9 mouse cellular contexts compared by ENCODE assay signal in genomic region chr8:45998228-45998627, GRCm38 (mm10). TPM values are rescaled to one million over a fixed set of nuclear protein-coding genes. Genes with fewer than 3 reads are reported as not detected.
DNase-seq lines count a peak whose midpoint lies in the region; ATAC-seq and TF ChIP-seq lines count a peak whose summit lies in the region.
"Had no signal": no experiment of that assay in that cellular context is flagged by ENCODE, and none has a peak within 500 bp of the region (broad histone marks: within the 10 kb centered on the region; RNA-seq: fewer than 3 reads in every experiment).

No protein-coding gene starts in this region.

- peaks cover 30% of the 10 kb centered on the region for H3K36me3 ChIP-seq in limb, embryonic 12.5 days
- peaks cover 35% of the 10 kb centered on the region for H3K36me3 ChIP-seq in limb, embryonic 10.5 days
- peaks cover 23% of the 10 kb centered on the region for H3K36me3 ChIP-seq in midbrain, embryonic 15.5 days (replicated peaks)

- ATAC-seq in limb, embryonic 12.5 days (ENCODE audit: insufficient number of reproducible peaks, insufficient read depth, low FRiP score, low TSS enrichment, low read depth), result no peak
- ATAC-seq in midbrain, embryonic 15.5 days (replicated peaks), result no peak

- H3K27me3 ChIP-seq in limb, embryonic 12.5 days, result no peaks in the 10 kb centered on the region
- no peaks in the 10 kb centered on the region for H3K27me3 ChIP-seq in limb, embryonic 10.5 days (ENCODE audit: low read depth, poor library complexity, severe bottlenecking)
- no peaks in the 10 kb centered on the region for H3K27me3 ChIP-seq in midbrain, embryonic 15.5 days (replicated peaks)

- peak overlapping the region; percentile 84 for H3K4me2 ChIP-seq in limb, embryonic 12.5 days
- H3K4me2 ChIP-seq in midbrain, embryonic 15.5 days, result peak overlapping the region; percentile 67

- no peaks in the 10 kb centered on the region for H3K9me3 ChIP-seq in limb, embryonic 12.5 days
- no peaks in the 10 kb centered on the region for H3K9me3 ChIP-seq in limb, embryonic 10.5 days (replicated peaks)
- no peaks in the 10 kb centered on the region for H3K9me3 ChIP-seq in midbrain, embryonic 15.5 days

- H3K27ac ChIP-seq in gastrocnemius, adult 2 months, result no peak overlapping the region
- H3K27ac ChIP-seq in limb, embryonic 12.5 days, result no peak overlapping the region
- H3K27ac ChIP-seq in limb, embryonic 10.5 days, result no peak overlapping the region
- H3K27ac ChIP-seq in midbrain, embryonic 15.5 days, result no peak overlapping the region

- TF ChIP-seq CTCF in gastrocnemius, adult 2 months (IDR thresholded peaks at IDR 0.05), result peak; percentile 24; the same call in 1 of the 2 replicates
- TF ChIP-seq CTCF in brain, embryonic 14.5 days (IDR thresholded peaks at IDR 0.05; ENCODE audit: borderline replicate concordance, extremely low read depth, insufficient read depth, insufficient read length), result peak; percentile 14; the same call in 1 of the 2 replicates

- WGBS in limb, embryonic 12.5 days, result 82% methylated on average over 2 of the region's 2 CpGs
- WGBS in limb, embryonic 10.5 days, result 84% methylated on average over 2 of the region's 2 CpGs
- WGBS in midbrain, embryonic 15.5 days, result 91% methylated on average over 2 of the region's 2 CpGs

- H3K9ac ChIP-seq in limb, embryonic 12.5 days (replicated peaks), result no peak overlapping the region
- no peak overlapping the region for H3K9ac ChIP-seq in midbrain, embryonic 15.5 days

- peak overlapping the region; percentile 10; the same call in 1 of the 2 replicates for H3K4me3 ChIP-seq in gastrocnemius, adult 2 months
- no peak overlapping the region for H3K4me3 ChIP-seq in limb, embryonic 12.5 days (replicated peaks)
- H3K4me3 ChIP-seq in limb, embryonic 10.5 days, result no peak overlapping the region
- no peak overlapping the region for H3K4me3 ChIP-seq in midbrain, embryonic 15.5 days

- H3K4me1 ChIP-seq in limb, embryonic 12.5 days (replicated peaks), result peaks cover 5% of the 10 kb centered on the region
- H3K4me1 ChIP-seq in limb, embryonic 10.5 days, result peaks cover 13% of the 10 kb centered on the region
- peaks cover 22% of the 10 kb centered on the region for H3K4me1 ChIP-seq in midbrain, embryonic 15.5 days

- intact Hi-C loops in gastrocnemius, adult 2 months (cut with DNase I), result loop anchor here (5.0 kb wide), 1 partner anchor 154 kb away; the partner anchor contains the start of genes Cfap97 and Snx25

- DNase-seq in gastrocnemius, adult 2 months, result no peak
- DNase-seq in gastrocnemius, postnatal 10 days, result no peak
- no peak for DNase-seq in limb, embryonic 10.5 days (ENCODE audit: low spot score)
- DNase-seq in brain, embryonic 14.5 days (ENCODE audit: low read depth), result peak; percentile 7
- no peak for DNase-seq in layer of hippocampus, postnatal 36 days
- no peak for DNase-seq in thymus, adult 18-20 months
- DNase-seq: cerebellum, postnatal 14 days had no signal

- TF ChIP-seq POLR2A in brain, embryonic 14.5 days (IDR thresholded peaks at IDR 0.05; ENCODE audit: borderline replicate concordance, extremely low read depth, insufficient read depth, insufficient read length, poor library complexity, severe bottlenecking), result no peak

RNA-seq across cellular contexts. Expression of gene Lrp2bp, which starts 0.9 kb away (rescaled TPM):
- total RNA-seq in gastrocnemius, adult 2 months (2021), result 1 to 10 TPM; 1.9 to 2.2 TPM
- total RNA-seq in gastrocnemius, postnatal 10 days (2021), result 1 to 10 TPM in 1 of 2 experiments, under 1 TPM in 1; 0.66 to 2.2 TPM
- 0.23 and 0.41 TPM in 2 replicates for polyA plus RNA-seq in limb, embryonic 12.5 days (2016; fragmentation: Nextera tagmentation; extraction: Ambion mirVana)
- polyA plus RNA-seq in limb, embryonic 10.5 days (2016; fragmentation: Nextera tagmentation; extraction: Ambion mirVana), result 0.23 and 0.25 TPM in 2 replicates
- 0.16 and 0.29 TPM in 2 replicates for polyA plus RNA-seq in brain, embryonic 14.5 days (2012; rRNA removed)
- polyA plus RNA-seq in midbrain, embryonic 15.5 days (2015; fragmentation: Nextera tagmentation; extraction: Ambion mirVana), result 0.52 and 0.66 TPM in 2 replicates
- total RNA-seq in layer of hippocampus, postnatal 36 days (2021), result under 1 TPM; 0.42 to 0.53 TPM

RNA-seq across cellular contexts. Expression of gene Ankrd37, which starts 7.3 kb away (rescaled TPM):
- total RNA-seq in gastrocnemius, adult 2 months (2021), result 1 to 10 TPM; 1.9 to 6.2 TPM
- 1 to 10 TPM; 1.5 to 2.9 TPM for total RNA-seq in gastrocnemius, postnatal 10 days (2021)
- 22.2 and 22.3 TPM in 2 replicates for polyA plus RNA-seq in limb, embryonic 12.5 days (2016; fragmentation: Nextera tagmentation; extraction: Ambion mirVana)
- 15.0 and 16.6 TPM in 2 replicates for polyA plus RNA-seq in limb, embryonic 10.5 days (2016; fragmentation: Nextera tagmentation; extraction: Ambion mirVana)
- polyA plus RNA-seq in brain, embryonic 14.5 days (2012; rRNA removed), result 18.3 and 19.8 TPM in 2 replicates
- polyA plus RNA-seq in midbrain, embryonic 15.5 days (2015; fragmentation: Nextera tagmentation; extraction: Ambion mirVana), result 39.7 and 45.3 TPM in 2 replicates
- total RNA-seq in layer of hippocampus, postnatal 36 days (2021), result 1 to 10 TPM; 6.6 to 7.2 TPM

RNA-seq across cellular contexts. Expression of gene Ufsp2, which starts 22.9 kb away (rescaled TPM):
- 10 to 100 TPM; 36.0 to 43.8 TPM for total RNA-seq in gastrocnemius, adult 2 months (2021)
- total RNA-seq in gastrocnemius, postnatal 10 days (2021), result 10 to 100 TPM; 37.2 to 37.8 TPM
- 72.1 TPM in 2 replicates for polyA plus RNA-seq in limb, embryonic 12.5 days (2016; fragmentation: Nextera tagmentation; extraction: Ambion mirVana)
- 50.4 and 58.8 TPM in 2 replicates for polyA plus RNA-seq in limb, embryonic 10.5 days (2016; fragmentation: Nextera tagmentation; extraction: Ambion mirVana)
- polyA plus RNA-seq in brain, embryonic 14.5 days (2012; rRNA removed), result 36.9 and 38.3 TPM in 2 replicates
- polyA plus RNA-seq in midbrain, embryonic 15.5 days (2015; fragmentation: Nextera tagmentation; extraction: Ambion mirVana), result 56.0 and 64.0 TPM in 2 replicates
- total RNA-seq in layer of hippocampus, postnatal 36 days (2021), result 10 to 100 TPM; 48.8 to 49.1 TPM

RNA-seq across cellular contexts. Expression of gene 1700029J07Rik, which starts 23.2 kb away (rescaled TPM):
- total RNA-seq in gastrocnemius, adult 2 months (2021), result under 1 TPM; 0.28 to 0.59 TPM
- under 1 TPM; 0.68 TPM for total RNA-seq in gastrocnemius, postnatal 10 days (2021)
- polyA plus RNA-seq in limb, embryonic 12.5 days (2016; fragmentation: Nextera tagmentation; extraction: Ambion mirVana), result 3.4 and 4.9 TPM in 2 replicates
- polyA plus RNA-seq in limb, embryonic 10.5 days (2016; fragmentation: Nextera tagmentation; extraction: Ambion mirVana), result 3.2 TPM in 2 replicates
- 3.9 and 4.3 TPM in 2 replicates for polyA plus RNA-seq in brain, embryonic 14.5 days (2012; rRNA removed)
- 5.5 and 6.5 TPM in 2 replicates for polyA plus RNA-seq in midbrain, embryonic 15.5 days (2015; fragmentation: Nextera tagmentation; extraction: Ambion mirVana)
- total RNA-seq in layer of hippocampus, postnatal 36 days (2021), result 1 to 10 TPM; 2.6 to 3.8 TPM
